Mouse (Mus musculus): ENCODE results near the gene Ap1b1. TPM values are rescaled to one million over a fixed set of nuclear protein-coding genes. Genes with fewer than 3 reads are reported as not detected.
A peak's percentile ranks its signal among the peaks of the same experiment; 100 is the strongest.

The Ap1b1 gene
- polyA plus RNA-seq, 1 experiment from 2014 or later, result 40.7 TPM

- no peak overlapping the region for H3K4me2 ChIP-seq (ENCODE audit: low read length)
- peaks cover 14% of the 10 kb centered on the region for H3K27me3 ChIP-seq (ENCODE audit: control insufficient read depth, insufficient read depth, low read length)
- no peak overlapping the region for H3K4me3 ChIP-seq (ENCODE audit: control insufficient read depth in 1 of 2, insufficient read depth in 1 of 2, low read depth in 1 of 2, low read length in 2 of 2)
- no peak for ATAC-seq (ENCODE audit: insufficient number of reproducible peaks, insufficient read depth, low FRiP score, low read depth)
- no peak overlapping the region for H3K27ac ChIP-seq (replicated peaks in 1 of 2; ENCODE audit: control insufficient read depth in 1 of 2, insufficient read depth in 1 of 2, low read depth in 2 of 2, low read length in 2 of 2)
- no peaks in the 10 kb centered on the region; a peak in 1 of 4 replicates for H3K4me1 ChIP-seq (ENCODE audit: control insufficient read depth in 2 of 2, insufficient read depth in 2 of 2, low read length in 2 of 2)
- WGBS, result 67% methylated on average over 10 of the region's 10 CpGs
- no peak overlapping the region for H3K9ac ChIP-seq (ENCODE audit: low read length)
- H3K36me3 ChIP-seq (ENCODE audit: control insufficient read depth, insufficient read depth, low read length), result no peaks in the 10 kb centered on the region
- no peaks in the 10 kb centered on the region for H3K9me3 ChIP-seq (ENCODE audit: control insufficient read depth, low read length)
Measured at GRCm38 (mm10) chr11:5052200-5052854, 65.7 kb downstream of the Ap1b1 start.

- Histone ChIP-seq H3K4me1 (ENCODE audit: control insufficient read depth in 2 of 2, insufficient read depth in 2 of 2, low read length in 2 of 2) (peaks cover 7 to 10% of the 10 kb centered on the region in 2 experiments; a peak in 3 of 4 replicates), H3K9me3 (ENCODE audit: control insufficient read depth, low read length) (no peaks in the 10 kb centered on the region), H3K4me2 (ENCODE audit: low read length) (no peak overlapping the region), H3K27me3 (ENCODE audit: control insufficient read depth, insufficient read depth, low read length) (peaks cover 28% of the 10 kb centered on the region), H3K4me3 (ENCODE audit: control insufficient read depth in 1 of 2, insufficient read depth in 1 of 2, low read depth in 1 of 2, low read length in 2 of 2) (no peak overlapping the region), H3K9ac (ENCODE audit: low read length) (no peak overlapping the region), H3K36me3 (ENCODE audit: control insufficient read depth, insufficient read depth, low read length) (no peaks in the 10 kb centered on the region), H3K27ac (replicated peaks in 1 of 2; ENCODE audit: control insufficient read depth in 1 of 2, insufficient read depth in 1 of 2, low read depth in 2 of 2, low read length in 2 of 2) (no peak overlapping the region)
- no peak for ATAC-seq (ENCODE audit: insufficient number of reproducible peaks, insufficient read depth, low FRiP score, low read depth)
- 81% methylated on average over 14 of the region's 14 CpGs for WGBS
Measured at GRCm38 (mm10) chr11:5054151-5054550, 67.5 kb downstream of the Ap1b1 start.

GRCm38 (mm10) chr11:5054874-5055273, 68.2 kb downstream of the Ap1b1 start:
- no peak overlapping the region for H3K4me3 ChIP-seq (ENCODE audit: control insufficient read depth in 1 of 2, insufficient read depth in 1 of 2, low read depth in 1 of 2, low read length in 2 of 2)
- H3K27ac ChIP-seq (replicated peaks in 1 of 2; ENCODE audit: control insufficient read depth in 1 of 2, insufficient read depth in 1 of 2, low read depth in 2 of 2, low read length in 2 of 2), result no peak overlapping the region
- H3K4me2 ChIP-seq (ENCODE audit: low read length), result no peak overlapping the region
- no peaks in the 10 kb centered on the region for H3K9me3 ChIP-seq (ENCODE audit: control insufficient read depth, low read length)
- no peaks in the 10 kb centered on the region for H3K36me3 ChIP-seq (ENCODE audit: control insufficient read depth, insufficient read depth, low read length)
- ATAC-seq (ENCODE audit: insufficient number of reproducible peaks, insufficient read depth, low FRiP score, low read depth), result no peak
- H3K27me3 ChIP-seq (ENCODE audit: control insufficient read depth, insufficient read depth, low read length), result peaks cover 35% of the 10 kb centered on the region
- H3K9ac ChIP-seq (ENCODE audit: low read length), result no peak overlapping the region
- peaks cover 10 to 11% of the 10 kb centered on the region in 2 experiments; a peak in 3 of 4 replicates for H3K4me1 ChIP-seq (ENCODE audit: control insufficient read depth in 2 of 2, insufficient read depth in 2 of 2, low read length in 2 of 2)
- WGBS, result 59% methylated on average over 6 of the region's 6 CpGs

- H3K4me1 ChIP-seq (ENCODE audit: control insufficient read depth in 2 of 2, insufficient read depth in 2 of 2, low read length in 2 of 2), result peaks cover 11 to 14% of the 10 kb centered on the region in 2 experiments
- WGBS, result 59% methylated on average over 23 of the region's 23 CpGs
- H3K4me2 ChIP-seq (ENCODE audit: low read length), result no peak overlapping the region
- no peak overlapping the region for H3K9ac ChIP-seq (ENCODE audit: low read length)
- no peaks in the 10 kb centered on the region for H3K9me3 ChIP-seq (ENCODE audit: control insufficient read depth, low read length)
- no peak for ATAC-seq (ENCODE audit: insufficient number of reproducible peaks, insufficient read depth, low FRiP score, low read depth)
- no peak overlapping the region for H3K4me3 ChIP-seq (ENCODE audit: control insufficient read depth in 1 of 2, insufficient read depth in 1 of 2, low read depth in 1 of 2, low read length in 2 of 2)
- no peak overlapping the region for H3K27ac ChIP-seq (replicated peaks in 1 of 2; ENCODE audit: control insufficient read depth in 1 of 2, insufficient read depth in 1 of 2, low read depth in 2 of 2, low read length in 2 of 2)
- H3K27me3 ChIP-seq (ENCODE audit: control insufficient read depth, insufficient read depth, low read length), result peaks cover 49% of the 10 kb centered on the region
- peaks cover 9% of the 10 kb centered on the region for H3K36me3 ChIP-seq (ENCODE audit: control insufficient read depth, insufficient read depth, low read length)
Measured at GRCm38 (mm10) chr11:5055945-5056938, 69.6 kb downstream of the Ap1b1 start.

GRCm38 (mm10) chr11:5057064-5057463, 70.4 kb downstream of the Ap1b1 start:
- H3K4me2 ChIP-seq (ENCODE audit: low read length), result peak overlapping the region; percentile 99; the same call in 1 of the 2 replicates
- no peak overlapping the region; a peak in 1 of 4 replicates for H3K4me3 ChIP-seq (ENCODE audit: control insufficient read depth in 1 of 2, insufficient read depth in 1 of 2, low read depth in 1 of 2, low read length in 2 of 2)
- no peak for ATAC-seq (ENCODE audit: insufficient number of reproducible peaks, insufficient read depth, low FRiP score, low read depth)
- H3K9me3 ChIP-seq (ENCODE audit: control insufficient read depth, low read length), result no peaks in the 10 kb centered on the region
- peaks cover 51% of the 10 kb centered on the region for H3K27me3 ChIP-seq (ENCODE audit: control insufficient read depth, insufficient read depth, low read length)
- H3K9ac ChIP-seq (ENCODE audit: low read length), result no peak overlapping the region
- H3K4me1 ChIP-seq (ENCODE audit: control insufficient read depth in 2 of 2, insufficient read depth in 2 of 2, low read length in 2 of 2), result peaks cover 13 to 22% of the 10 kb centered on the region in 2 experiments
- peaks cover 9% of the 10 kb centered on the region for H3K36me3 ChIP-seq (ENCODE audit: control insufficient read depth, insufficient read depth, low read length)
- 73% methylated on average over 8 of the region's 8 CpGs for WGBS
- H3K27ac ChIP-seq (replicated peaks in 1 of 2; ENCODE audit: control insufficient read depth in 1 of 2, insufficient read depth in 1 of 2, low read depth in 2 of 2, low read length in 2 of 2), result no peak overlapping the region

- no peak overlapping the region for H3K27ac ChIP-seq (replicated peaks in 1 of 2; ENCODE audit: control insufficient read depth in 1 of 2, insufficient read depth in 1 of 2, low read depth in 2 of 2, low read length in 2 of 2)
- ATAC-seq (ENCODE audit: insufficient number of reproducible peaks, insufficient read depth, low FRiP score, low read depth), result no peak
- H3K36me3 ChIP-seq (ENCODE audit: control insufficient read depth, insufficient read depth, low read length), result peaks cover 9% of the 10 kb centered on the region
- peak overlapping the region; percentile 99 for H3K4me2 ChIP-seq (ENCODE audit: low read length)
- H3K4me3 ChIP-seq (ENCODE audit: control insufficient read depth in 1 of 2, insufficient read depth in 1 of 2, low read depth in 1 of 2, low read length in 2 of 2), result peak overlapping the region; percentile 55 to 58
- peaks cover 17 to 26% of the 10 kb centered on the region in 2 experiments for H3K4me1 ChIP-seq (ENCODE audit: control insufficient read depth in 2 of 2, insufficient read depth in 2 of 2, low read length in 2 of 2)
- H3K9me3 ChIP-seq (ENCODE audit: control insufficient read depth, low read length), result no peaks in the 10 kb centered on the region
- WGBS, result 29% methylated on average over 8 of the region's 8 CpGs
- peaks cover 56% of the 10 kb centered on the region for H3K27me3 ChIP-seq (ENCODE audit: control insufficient read depth, insufficient read depth, low read length)
- peak overlapping the region; percentile 70 for H3K9ac ChIP-seq (ENCODE audit: low read length)
Measured at GRCm38 (mm10) chr11:5057541-5057855, 70.9 kb downstream of the Ap1b1 start.

GRCm38 (mm10) chr11:5057856-5058641, 71.4 kb downstream of the Ap1b1 start, which contains the start of gene Rasl10a:
Rasl10a (plus strand) TSS chr11:5058128.
- no peaks in the 10 kb centered on the region for H3K9me3 ChIP-seq (ENCODE audit: control insufficient read depth, low read length)
- no peak for ATAC-seq (ENCODE audit: insufficient number of reproducible peaks, insufficient read depth, low FRiP score, low read depth)
- WGBS, result 2% methylated on average over 77 of the region's 77 CpGs
- H3K36me3 ChIP-seq (ENCODE audit: control insufficient read depth, insufficient read depth, low read length), result peaks cover 9% of the 10 kb centered on the region
- peak within 1 kb of the TSS; percentile 99 for H3K4me2 ChIP-seq (ENCODE audit: low read length)
- peaks cover 61% of the 10 kb centered on the region for H3K27me3 ChIP-seq (ENCODE audit: control insufficient read depth, insufficient read depth, low read length)
- peak within 1 kb of the TSS; percentile 70 for H3K9ac ChIP-seq (ENCODE audit: low read length)
- H3K27ac ChIP-seq (replicated peaks in 1 of 2; ENCODE audit: control insufficient read depth in 1 of 2, insufficient read depth in 1 of 2, low read depth in 2 of 2, low read length in 2 of 2), result no peak within 1 kb of the TSS
- peak within 1 kb of the TSS; percentile 55 to 58 for H3K4me3 ChIP-seq (ENCODE audit: control insufficient read depth in 1 of 2, insufficient read depth in 1 of 2, low read depth in 1 of 2, low read length in 2 of 2)
- peaks cover 17 to 31% of the 10 kb centered on the region in 2 experiments for H3K4me1 ChIP-seq (ENCODE audit: control insufficient read depth in 2 of 2, insufficient read depth in 2 of 2, low read length in 2 of 2)
